Mouse (Mus musculus) C2C12 (cell line): Measurements from ENCODE around the gene Fdxr. TPM values are rescaled to one million over a fixed set of nuclear protein-coding genes. Genes with fewer than 3 reads are reported as not detected.
A peak's percentile ranks its signal among the peaks of the same experiment; 100 is the strongest.

ENCODE experiments used
- H3K27me3 ChIP-seq: one replicate; pipeline ENCODE4 v1.6.1; 2011; ENCODE audit not compliant: control insufficient read depth, insufficient read depth, insufficient read length
- H3K36me3 ChIP-seq: one replicate; pipeline ENCODE4 v1.6.1; 2011; ENCODE audit not compliant: control insufficient read depth, insufficient read depth
- H3K4me3 ChIP-seq: one replicate; pipeline ENCODE4 v1.5.1; 2011; ENCODE audit warnings: mild to moderate bottlenecking, control low read depth; ENCODE audit not compliant: poor library complexity, insufficient read depth, severe bottlenecking
- H3K79me2 ChIP-seq: one replicate; pipeline ENCODE4 v1.6.1; 2011; ENCODE audit not compliant: control insufficient read depth, insufficient read depth
- H3K79me3 ChIP-seq: one replicate; pipeline ENCODE4 v1.6.1; 2011; ENCODE audit warnings: low read depth, control low read depth
- H3ac ChIP-seq: one replicate; pipeline ENCODE3; 2011; ENCODE audit warnings: low read depth; ENCODE audit not compliant: control insufficient read depth, insufficient read length
- CEBPB ChIP-seq: IDR thresholded peaks from one replicate; pipeline ENCODE4 v1.6.1; 2011; ENCODE audit warnings: low read depth, mild to moderate bottlenecking, control low read depth, moderate library complexity
- CTCF ChIP-seq: IDR thresholded peaks from one replicate; pipeline ENCODE4 v1.5.1; 2011; ENCODE audit not compliant: control insufficient read depth, insufficient read depth, insufficient read length
- FOSL1 ChIP-seq: IDR thresholded peaks from one replicate; pipeline ENCODE4 v1.8.0; 2011; ENCODE audit warnings: mild to moderate bottlenecking, low read length; ENCODE audit not compliant: poor library complexity, insufficient read depth, severe bottlenecking
- MAX ChIP-seq: IDR thresholded peaks from one replicate; pipeline ENCODE4 v1.6.1; 2011; ENCODE audit warnings: mild to moderate bottlenecking, control low read depth
- MYOD1 ChIP-seq: IDR thresholded peaks from one replicate; pipeline ENCODE4 v1.6.1; 2011; ENCODE audit warnings: low read depth; ENCODE audit not compliant: control insufficient read depth, insufficient read length
- MYOG ChIP-seq: IDR thresholded peaks from one replicate; pipeline ENCODE4 v1.6.1; 2011; ENCODE audit not compliant: control insufficient read depth, insufficient read length; ENCODE audit errors: extremely low read depth
- USF1 ChIP-seq: IDR thresholded peaks from one replicate; pipeline ENCODE4 v1.6.1; 2011; ENCODE audit warnings: low read depth, mild to moderate bottlenecking, control low read depth, moderate library complexity
- polyA plus RNA-seq: library from polyadenylated mRNA; unstranded; fragments of >200 nt; fragmentation: generic; extraction: Trizol; gene quantifications from one replicate; pipeline ENCODE4 v1.2.1, GENCODE M21; 2012; ENCODE audit warnings: missing spikeins

Fdxr gene
- polyA plus RNA-seq, 1 experiment, result 10.7 TPM

DNA sequence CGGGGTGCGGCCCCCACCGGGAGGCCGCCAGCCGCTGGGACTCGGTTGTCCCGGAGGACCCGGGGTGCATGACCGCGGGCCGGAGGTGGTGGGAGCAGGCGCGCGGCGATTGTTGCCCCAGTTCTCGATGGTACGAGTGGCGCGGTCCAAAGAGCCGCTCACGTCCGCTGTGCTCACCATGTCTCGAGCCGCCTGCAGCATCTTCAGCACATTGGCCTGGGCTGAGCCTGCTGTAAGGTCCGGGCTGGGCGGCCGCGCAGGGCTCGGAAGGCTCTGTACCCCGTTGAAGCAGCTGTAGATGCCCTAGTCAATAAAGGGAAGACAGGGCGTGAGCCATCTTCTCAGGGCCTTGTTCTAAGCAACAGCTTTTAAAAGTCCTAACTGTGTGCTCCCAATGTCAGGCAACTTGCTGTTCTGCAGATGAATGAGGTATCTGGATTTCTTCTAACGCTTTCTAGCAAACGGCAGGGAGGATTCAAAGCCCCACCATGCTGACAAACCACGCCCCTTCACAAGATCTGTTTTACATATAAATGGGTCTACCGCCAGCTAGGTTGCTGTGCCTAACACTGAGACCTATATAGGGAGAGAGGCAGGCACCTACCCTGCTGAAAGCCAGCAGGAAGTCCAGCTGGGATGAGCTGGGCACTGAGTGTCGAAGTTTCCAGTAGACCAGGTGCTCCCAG is 26.3 kb downstream of the Fdxr start:
- no peak overlapping the region for H3ac ChIP-seq
- no peaks in the 10 kb centered on the region for H3K79me3 ChIP-seq
- H3K79me2 ChIP-seq, result no peaks in the 10 kb centered on the region
- H3K4me3 ChIP-seq, result no peak overlapping the region
- H3K27me3 ChIP-seq, result peaks cover 76% of the 10 kb centered on the region
- no peak for TF ChIP-seq CEBPB
- no peak for TF ChIP-seq CTCF
- TF ChIP-seq FOSL1, result no peak
- TF ChIP-seq MAX, result no peak
- no peak for TF ChIP-seq MYOG
- TF ChIP-seq USF1, result no peak
- no peak for TF ChIP-seq MYOD1
- H3K36me3 ChIP-seq, result no peaks in the 10 kb centered on the region

- no peaks in the 10 kb centered on the region for H3K36me3 ChIP-seq
- H3ac ChIP-seq, result no peak overlapping the region
- no peak overlapping the region for H3K4me3 ChIP-seq
- TF ChIP-seq MYOG (no peak), CEBPB (no peak), FOSL1 (no peak), USF1 (no peak), MAX (no peak), CTCF (no peak), MYOD1 (no peak)
- no peaks in the 10 kb centered on the region for H3K79me2 ChIP-seq
- peaks cover 69% of the 10 kb centered on the region for H3K27me3 ChIP-seq
- no peaks in the 10 kb centered on the region for H3K79me3 ChIP-seq
These were observed 27.0 kb downstream of the Fdxr start for GRCm38 (mm10) chr11:115249721-115250404.

DNA sequence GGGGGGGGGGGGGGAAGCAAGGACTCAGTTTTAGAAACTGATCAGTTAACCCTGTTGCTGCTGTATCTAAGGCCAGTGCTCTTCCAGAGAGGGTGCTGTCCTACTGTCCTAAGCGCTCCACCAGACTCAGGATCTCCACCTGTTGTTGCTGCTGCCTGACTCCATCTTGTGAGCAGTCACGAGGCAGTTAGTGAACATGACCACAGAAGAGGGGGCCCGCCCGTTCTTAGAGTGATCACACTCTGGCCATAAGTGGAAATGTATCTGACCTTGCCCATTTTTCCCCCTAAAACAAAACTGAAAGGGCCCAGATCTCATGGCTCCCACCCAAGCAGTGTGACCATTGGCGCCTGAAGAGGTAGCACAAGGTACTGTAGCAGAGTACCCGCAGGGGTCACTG is 28.9 kb downstream of the Fdxr start:
- no peak overlapping the region for H3K4me3 ChIP-seq
- no peaks in the 10 kb centered on the region for H3K79me3 ChIP-seq
- H3K36me3 ChIP-seq, result no peaks in the 10 kb centered on the region
- peaks cover 51% of the 10 kb centered on the region for H3K27me3 ChIP-seq
- no peaks in the 10 kb centered on the region for H3K79me2 ChIP-seq
- no peak overlapping the region for H3ac ChIP-seq
- TF ChIP-seq USF1 (no peak), MAX (no peak), FOSL1 (no peak), MYOG (no peak), CEBPB (no peak), MYOD1 (no peak), CTCF (no peak)

DNA sequence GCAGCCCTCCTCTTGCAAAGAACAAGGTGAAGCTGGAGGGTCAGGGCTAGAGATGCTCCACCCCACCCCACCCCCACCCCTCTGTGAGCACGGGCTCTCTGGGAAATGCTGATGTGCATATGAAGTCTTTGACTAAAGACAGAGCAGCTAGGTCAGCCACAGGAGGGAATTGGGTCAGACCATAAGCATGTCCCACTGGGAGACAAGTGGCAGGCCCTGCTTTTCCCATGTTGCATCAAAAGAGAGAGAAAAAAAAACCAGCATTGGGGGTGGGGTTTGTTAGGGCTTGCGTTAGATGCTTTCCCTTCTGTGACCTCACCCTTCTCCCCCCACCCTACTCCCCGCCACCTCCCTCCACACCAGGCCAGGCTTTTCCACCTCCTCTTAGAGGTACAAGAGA is 29.6 kb downstream of the Fdxr start:
- no peak overlapping the region for H3K4me3 ChIP-seq
- H3ac ChIP-seq, result no peak overlapping the region
- H3K79me2 ChIP-seq, result no peaks in the 10 kb centered on the region
- peaks cover 44% of the 10 kb centered on the region for H3K27me3 ChIP-seq
- TF ChIP-seq CTCF, result no peak
- TF ChIP-seq CEBPB, result no peak
- TF ChIP-seq MYOD1, result no peak
- TF ChIP-seq MYOG, result no peak
- TF ChIP-seq USF1, result no peak
- no peak for TF ChIP-seq MAX
- TF ChIP-seq FOSL1, result no peak
- no peaks in the 10 kb centered on the region for H3K79me3 ChIP-seq
- no peaks in the 10 kb centered on the region for H3K36me3 ChIP-seq

DNA sequence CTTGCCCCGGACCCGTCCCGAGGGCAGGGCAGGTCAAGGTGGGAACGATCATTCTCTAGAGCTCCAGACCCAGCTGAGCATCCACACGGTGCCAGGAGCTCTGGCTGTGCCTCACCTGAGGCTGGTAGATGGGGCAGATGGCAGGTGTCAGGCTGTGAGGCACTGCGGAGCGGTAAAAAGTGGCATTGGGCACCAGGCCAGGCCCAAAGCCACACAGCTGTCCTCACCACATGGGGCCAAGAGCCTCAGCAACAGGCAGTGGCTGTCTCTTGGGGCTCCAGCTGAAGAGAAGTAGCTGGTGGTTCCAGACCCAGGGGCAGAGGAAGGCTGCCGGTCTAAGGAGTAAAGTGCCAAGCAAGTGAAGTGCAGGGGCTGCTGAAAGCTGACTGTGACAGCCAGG is 30.5 kb downstream of the Fdxr start:
- no peak overlapping the region for H3K4me3 ChIP-seq
- H3K27me3 ChIP-seq, result peaks cover 35% of the 10 kb centered on the region
- TF ChIP-seq USF1 (no peak), MYOD1 (peak; percentile 9)
- no peak overlapping the region for H3ac ChIP-seq
- no peaks in the 10 kb centered on the region for H3K79me2 ChIP-seq
- H3K36me3 ChIP-seq, result no peaks in the 10 kb centered on the region
- H3K79me3 ChIP-seq, result no peaks in the 10 kb centered on the region

GRCm38 (mm10) chr11:115244840-115245239 is 32.0 kb downstream of the Fdxr start:
- TF ChIP-seq CTCF (no peak), MYOG (no peak), FOSL1 (no peak), MYOD1 (no peak), MAX (no peak), CEBPB (no peak), USF1 (no peak)
- no peak overlapping the region for H3K4me3 ChIP-seq
- H3K27me3 ChIP-seq, result peaks cover 20% of the 10 kb centered on the region
- H3ac ChIP-seq, result no peak overlapping the region
- no peaks in the 10 kb centered on the region for H3K36me3 ChIP-seq
- no peaks in the 10 kb centered on the region for H3K79me3 ChIP-seq
- no peaks in the 10 kb centered on the region for H3K79me2 ChIP-seq
